Mouse (Mus musculus): ENCODE measurements at regions not wholly inside any gene's neighbourhood (a gene's known extent, or its start where the extent isn't known, plus 50 kb on each side); places are given as distances from the start of the nearest gene placed in this dataset.
A peak's percentile ranks its signal among the peaks of the same experiment; 100 is the strongest.

GRCm38 (mm10) chr7:145067366-145067765 lies 127.6 kb upstream of the Ccnd1 start:
- Histone ChIP-seq H3K4me2 (ENCODE audit: low read depth, low read length) (no peak overlapping the region), H3K4me1 (ENCODE audit: control insufficient read depth, insufficient read depth, low read length) (no peaks in the 10 kb centered on the region)

GRCm38 (mm10) chr7:145056320-145056719 lies 116.6 kb upstream of the Ccnd1 start:
- Histone ChIP-seq H3K4me1 (ENCODE audit: control insufficient read depth, insufficient read depth, low read length) (no peaks in the 10 kb centered on the region), H3K4me2 (ENCODE audit: low read depth, low read length) (no peak overlapping the region), H3K27me3 (ENCODE audit: control insufficient read depth, insufficient read depth, low read length) (no peaks in the 10 kb centered on the region), H3K4me3 (ENCODE audit: low read length) (no peak overlapping the region), H3K9ac (ENCODE audit: low read length) (no peak overlapping the region), H3K27ac (ENCODE audit: low read length) (no peak overlapping the region), H3K9me3 (replicated peaks; ENCODE audit: control insufficient read depth, low read length) (peaks cover 4% of the 10 kb centered on the region; the same call in 1 of the 2 replicates), H3K36me3 (ENCODE audit: control insufficient read depth, insufficient read depth) (no peaks in the 10 kb centered on the region)
- 58% methylated on average over 7 of the region's 7 CpGs for WGBS
- no peak for ATAC-seq (replicated peaks; ENCODE audit: extremely low read depth, insufficient read depth, low FRiP score)

More at GRCm38 (mm10) chr7:145067366-145067765, 127.6 kb upstream of the Ccnd1 start:
- no peak overlapping the region for H3K27ac ChIP-seq (ENCODE audit: low read length)
- no peak for ATAC-seq (replicated peaks; ENCODE audit: extremely low read depth, insufficient read depth, low FRiP score)
- no peaks in the 10 kb centered on the region for H3K36me3 ChIP-seq (ENCODE audit: control insufficient read depth, insufficient read depth)
- no peaks in the 10 kb centered on the region for H3K27me3 ChIP-seq (ENCODE audit: control insufficient read depth, insufficient read depth, low read length)
- no peaks in the 10 kb centered on the region for H3K9me3 ChIP-seq (replicated peaks; ENCODE audit: control insufficient read depth, low read length)
- 46% methylated on average over 3 of the region's 3 CpGs for WGBS
- no peak overlapping the region for H3K4me3 ChIP-seq (ENCODE audit: low read length)
- no peak overlapping the region for H3K9ac ChIP-seq (ENCODE audit: low read length)

- no peaks in the 10 kb centered on the region for H3K36me3 ChIP-seq (ENCODE audit: control insufficient read depth, insufficient read depth)
- H3K27me3 ChIP-seq (ENCODE audit: control insufficient read depth, insufficient read depth, low read length): no peaks in the 10 kb centered on the region
- no peak overlapping the region for H3K4me2 ChIP-seq (ENCODE audit: low read depth, low read length)
- no peak for ATAC-seq (replicated peaks; ENCODE audit: extremely low read depth, insufficient read depth, low FRiP score)
- no peak overlapping the region for H3K27ac ChIP-seq (ENCODE audit: low read length)
- H3K4me1 ChIP-seq (ENCODE audit: control insufficient read depth, insufficient read depth, low read length): peaks cover 11% of the 10 kb centered on the region; the same call in 1 of the 2 replicates
- H3K9ac ChIP-seq (ENCODE audit: low read length): no peak overlapping the region
- H3K4me3 ChIP-seq (ENCODE audit: low read length): no peak overlapping the region
- H3K9me3 ChIP-seq (replicated peaks; ENCODE audit: control insufficient read depth, low read length): peaks cover 4% of the 10 kb centered on the region; the same call in 1 of the 2 replicates
Measured at GRCm38 (mm10) chr7:145051616-145052015, 111.9 kb upstream of the Ccnd1 start.

- Histone ChIP-seq H3K27ac (ENCODE audit: low read length) (no peak overlapping the region), H3K4me1 (ENCODE audit: control insufficient read depth, insufficient read depth, low read length) (peaks cover 11% of the 10 kb centered on the region; the same call in 1 of the 2 replicates), H3K4me3 (ENCODE audit: low read length) (no peak overlapping the region), H3K9ac (ENCODE audit: low read length) (no peak overlapping the region), H3K36me3 (ENCODE audit: control insufficient read depth, insufficient read depth) (no peaks in the 10 kb centered on the region), H3K4me2 (ENCODE audit: low read depth, low read length) (no peak overlapping the region), H3K27me3 (ENCODE audit: control insufficient read depth, insufficient read depth, low read length) (no peaks in the 10 kb centered on the region), H3K9me3 (replicated peaks; ENCODE audit: control insufficient read depth, low read length) (peaks cover 4% of the 10 kb centered on the region; the same call in 1 of the 2 replicates)
- 88% methylated on average over 3 of the region's 3 CpGs for WGBS
- ATAC-seq (replicated peaks; ENCODE audit: extremely low read depth, insufficient read depth, low FRiP score): no peak
Measured at GRCm38 (mm10) chr7:145050729-145051128, 111.0 kb upstream of the Ccnd1 start.

- Histone ChIP-seq H3K4me2 (ENCODE audit: low read depth, low read length) (no peak overlapping the region), H3K27ac (ENCODE audit: low read length) (peak overlapping the region; percentile 46), H3K9ac (ENCODE audit: low read length) (no peak overlapping the region), H3K4me3 (ENCODE audit: low read length) (no peak overlapping the region), H3K9me3 (replicated peaks; ENCODE audit: control insufficient read depth, low read length) (no peaks in the 10 kb centered on the region), H3K36me3 (ENCODE audit: control insufficient read depth, insufficient read depth) (no peaks in the 10 kb centered on the region), H3K4me1 (ENCODE audit: control insufficient read depth, insufficient read depth, low read length) (peaks cover 11% of the 10 kb centered on the region; the same call in 1 of the 2 replicates), H3K27me3 (ENCODE audit: control insufficient read depth, insufficient read depth, low read length) (no peaks in the 10 kb centered on the region)
- WGBS: 84% methylated on average over 5 of the region's 5 CpGs
- ATAC-seq (replicated peaks; ENCODE audit: extremely low read depth, insufficient read depth, low FRiP score): no peak
Measured at GRCm38 (mm10) chr7:145048481-145048877, 108.8 kb upstream of the Ccnd1 start.

DNA sequence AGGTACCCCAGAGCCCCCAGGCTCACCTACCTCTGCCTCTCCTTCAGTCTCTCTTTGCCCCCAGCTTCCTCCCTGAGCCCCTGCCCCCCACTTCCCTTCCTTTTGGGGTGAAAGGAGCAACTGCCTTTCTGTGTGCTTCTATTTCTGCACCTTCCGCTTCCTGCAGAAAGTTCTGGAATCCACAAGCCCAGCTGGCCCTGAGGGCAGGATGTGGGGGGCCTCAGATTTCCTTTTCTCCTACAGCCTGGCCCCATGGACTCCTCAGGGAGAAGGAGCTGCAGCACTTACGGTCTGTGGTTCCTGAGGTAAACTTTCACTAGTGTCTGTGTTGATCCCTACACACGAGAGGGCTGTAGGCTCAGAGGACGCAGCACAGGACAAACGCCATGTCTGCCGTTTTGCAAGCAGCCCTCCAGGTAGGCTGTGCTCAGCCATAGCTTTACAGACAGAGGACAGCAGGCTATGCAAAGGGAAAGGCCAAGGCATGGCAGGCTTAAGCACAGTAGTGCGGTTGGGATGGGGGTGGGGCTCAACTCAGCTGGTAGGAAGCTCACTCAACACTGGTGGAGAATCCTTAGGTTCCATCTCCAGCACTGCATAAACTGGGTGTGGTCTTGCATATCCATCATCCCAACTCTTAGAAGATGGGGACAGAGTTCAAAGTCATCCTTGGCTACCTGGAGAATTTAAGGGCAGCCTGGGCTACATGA lies 108.2 kb upstream of the Ccnd1 start:
- 55% methylated on average over 7 of the region's 7 CpGs for WGBS
- H3K9me3 ChIP-seq (replicated peaks; ENCODE audit: control insufficient read depth, low read length): no peaks in the 10 kb centered on the region
- ATAC-seq (replicated peaks; ENCODE audit: extremely low read depth, insufficient read depth, low FRiP score): peak; percentile 49; the same call in 1 of the 2 replicates

DNA sequence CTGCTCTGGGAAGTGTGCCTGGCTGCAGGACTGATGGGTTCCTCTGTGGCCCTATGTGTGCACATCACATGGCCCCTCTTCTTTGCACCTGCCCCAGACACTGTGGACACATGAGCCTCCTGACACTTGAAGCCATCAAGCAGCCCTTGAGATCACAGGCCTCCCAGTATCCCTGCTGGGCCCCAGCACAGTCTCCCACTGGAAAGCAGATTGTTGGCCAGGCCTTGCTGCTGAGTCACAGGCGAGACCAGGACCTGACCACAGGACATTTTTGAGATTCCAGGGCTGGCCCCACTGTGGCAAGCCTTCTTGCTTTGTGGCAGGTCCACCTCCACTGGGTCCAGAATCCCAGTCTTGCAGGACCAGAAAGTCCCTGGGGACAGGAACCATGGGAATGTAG lies 105.5 kb upstream of the Ccnd1 start:
- Histone ChIP-seq H3K4me2 (ENCODE audit: low read depth, low read length) (no peak overlapping the region), H3K9ac (ENCODE audit: low read length) (no peak overlapping the region), H3K4me3 (ENCODE audit: low read length) (no peak overlapping the region), H3K27ac (ENCODE audit: low read length) (no peak overlapping the region), H3K36me3 (ENCODE audit: control insufficient read depth, insufficient read depth) (no peaks in the 10 kb centered on the region), H3K27me3 (ENCODE audit: control insufficient read depth, insufficient read depth, low read length) (no peaks in the 10 kb centered on the region), H3K4me1 (ENCODE audit: control insufficient read depth, insufficient read depth, low read length) (peaks cover 11% of the 10 kb centered on the region; the same call in 1 of the 2 replicates), H3K9me3 (replicated peaks; ENCODE audit: control insufficient read depth, low read length) (no peaks in the 10 kb centered on the region)
- ATAC-seq (replicated peaks; ENCODE audit: extremely low read depth, insufficient read depth, low FRiP score): no peak
- 38% methylated on average over 1 of the region's 1 CpGs for WGBS

More for the DNA sequence above, 108.2 kb upstream of the Ccnd1 start:
- Histone ChIP-seq H3K36me3 (ENCODE audit: control insufficient read depth, insufficient read depth) (no peaks in the 10 kb centered on the region), H3K27me3 (ENCODE audit: control insufficient read depth, insufficient read depth, low read length) (no peaks in the 10 kb centered on the region), H3K9ac (ENCODE audit: low read length) (no peak overlapping the region), H3K4me3 (ENCODE audit: low read length) (no peak overlapping the region), H3K4me2 (ENCODE audit: low read depth, low read length) (0 out of 2 replicates have a peak overlapping the region, but pooled peaks have one; percentile 15), H3K4me1 (ENCODE audit: control insufficient read depth, insufficient read depth, low read length) (peaks cover 11% of the 10 kb centered on the region; the same call in 1 of the 2 replicates), H3K27ac (ENCODE audit: low read length) (peak overlapping the region; percentile 46)

DNA sequence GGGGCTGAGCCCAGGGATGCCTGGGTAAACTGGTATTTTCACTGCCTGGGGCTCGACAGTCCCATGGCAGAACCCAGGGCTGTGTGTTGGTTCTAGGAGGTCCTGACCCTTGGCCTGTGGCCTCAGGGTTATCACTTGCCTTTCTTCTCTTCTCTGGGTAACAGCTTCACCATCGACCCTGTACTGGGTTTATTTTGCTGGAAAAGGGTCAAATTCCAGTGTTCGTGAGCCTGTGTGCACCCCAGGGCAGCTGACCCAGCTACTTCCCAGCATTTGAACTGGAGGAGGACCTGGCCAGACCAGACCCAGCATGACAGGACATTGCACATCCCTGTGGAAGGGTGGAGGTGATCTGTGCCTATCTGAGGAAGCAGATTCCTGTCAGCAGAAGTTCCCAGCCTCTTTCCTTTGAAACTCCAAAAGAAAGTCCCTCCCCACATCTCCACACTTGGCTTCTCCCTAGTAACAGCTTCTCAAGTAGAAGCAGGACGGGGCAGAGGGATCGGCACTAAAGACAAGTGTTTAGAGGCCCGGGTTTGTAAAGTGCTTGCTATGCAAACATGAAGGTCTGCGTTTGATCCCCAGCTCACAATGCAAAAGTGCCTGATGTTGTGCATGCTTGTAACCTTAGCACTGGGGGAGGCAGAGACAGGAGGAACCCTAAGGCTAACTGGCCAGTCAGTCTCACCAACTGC lies 103.9 kb upstream of the Ccnd1 start:
- 57% methylated on average over 7 of the region's 7 CpGs for WGBS
- H3K27me3 ChIP-seq (ENCODE audit: control insufficient read depth, insufficient read depth, low read length): no peaks in the 10 kb centered on the region
- peaks cover 11% of the 10 kb centered on the region; the same call in 1 of the 2 replicates for H3K4me1 ChIP-seq (ENCODE audit: control insufficient read depth, insufficient read depth, low read length)
- H3K36me3 ChIP-seq (ENCODE audit: control insufficient read depth, insufficient read depth): no peaks in the 10 kb centered on the region
- H3K27ac ChIP-seq (ENCODE audit: low read length): no peak overlapping the region
- H3K9me3 ChIP-seq (replicated peaks; ENCODE audit: control insufficient read depth, low read length): no peaks in the 10 kb centered on the region
- no peak overlapping the region for H3K9ac ChIP-seq (ENCODE audit: low read length)
- H3K4me3 ChIP-seq (ENCODE audit: low read length): no peak overlapping the region
- no peak overlapping the region for H3K4me2 ChIP-seq (ENCODE audit: low read depth, low read length)
- ATAC-seq (replicated peaks; ENCODE audit: extremely low read depth, insufficient read depth, low FRiP score): no peak

DNA sequence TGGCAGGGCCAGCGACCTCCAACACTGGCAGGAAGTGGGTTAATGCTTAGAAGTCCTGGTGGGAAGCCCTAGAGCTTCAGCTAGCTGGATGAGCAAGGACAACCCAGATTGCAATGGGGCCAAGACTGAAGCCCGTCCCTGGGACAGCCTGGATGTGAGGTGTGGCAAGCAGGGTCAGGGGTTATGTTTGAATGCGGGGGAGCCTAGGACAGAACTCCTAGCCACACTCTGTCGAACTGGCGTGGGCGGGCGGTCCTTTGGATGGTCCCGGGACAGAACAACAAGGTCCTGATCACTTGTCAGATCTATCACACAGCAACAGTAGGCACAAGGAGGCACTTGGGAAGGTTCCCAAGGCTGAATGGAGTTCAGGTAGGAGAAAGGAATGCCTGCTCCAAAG lies 101.1 kb upstream of the Ccnd1 start:
- H3K9me3 ChIP-seq (replicated peaks; ENCODE audit: control insufficient read depth, low read length): no peaks in the 10 kb centered on the region
- no peak overlapping the region for H3K9ac ChIP-seq (ENCODE audit: low read length)
- H3K36me3 ChIP-seq (ENCODE audit: control insufficient read depth, insufficient read depth): no peaks in the 10 kb centered on the region
- H3K27ac ChIP-seq (ENCODE audit: low read length): no peak overlapping the region
- H3K4me1 ChIP-seq (ENCODE audit: control insufficient read depth, insufficient read depth, low read length): no peaks in the 10 kb centered on the region
- no peak overlapping the region for H3K4me3 ChIP-seq (ENCODE audit: low read length)
- 77% methylated on average over 8 of the region's 8 CpGs for WGBS
- H3K27me3 ChIP-seq (ENCODE audit: control insufficient read depth, insufficient read depth, low read length): no peaks in the 10 kb centered on the region
- no peak overlapping the region for H3K4me2 ChIP-seq (ENCODE audit: low read depth, low read length)
- ATAC-seq (replicated peaks; ENCODE audit: extremely low read depth, insufficient read depth, low FRiP score): no peak

Data from heart, embryonic 16.5 days (tissue).